Comparison of ENCODE assay signal across 28 mouse cellular contexts in genomic region chr14:101594001-101594400, GRCm38 (mm10). TPM values are rescaled to one million over a fixed set of nuclear protein-coding genes. Genes with fewer than 3 reads are reported as not detected.
DNase-seq lines count a peak whose midpoint lies in the region; ATAC-seq and TF ChIP-seq lines count a peak whose summit lies in the region.
"Had no signal": no experiment of that assay in that cellular context is flagged by ENCODE, and none has a peak within 500 bp of the region (broad histone marks: within the 10 kb centered on the region; RNA-seq: fewer than 3 reads in every experiment).

No protein-coding gene starts in this region.

- intact Hi-C loops in heart, postnatal 14 days (cut with DNase I), result no loop called here

- WGBS in stomach, embryonic 16.5 days, result 68% methylated on average over 5 of the region's 5 CpGs
- 67% methylated on average over 5 of the region's 5 CpGs for WGBS in stomach, postnatal 0 days
- WGBS in forebrain, embryonic 11.5 days, result 96% methylated on average over 5 of the region's 5 CpGs

- no peak overlapping the region for H3K4me2 ChIP-seq in stomach, embryonic 16.5 days (ENCODE audit: low read depth, low read length)
- no peak overlapping the region for H3K4me2 ChIP-seq in stomach, postnatal 0 days (replicated peaks; ENCODE audit: low read depth)
- no peak overlapping the region for H3K4me2 ChIP-seq in forebrain, embryonic 11.5 days (ENCODE audit: low read depth, low read length, severe bottlenecking)
- H3K4me2 ChIP-seq: embryonic facial prominence, embryonic 13.5 days; forebrain, embryonic 13.5 days; heart, embryonic 11.5 days; hindbrain, embryonic 13.5 days had no signal

- TF ChIP-seq EP300 in stomach, postnatal 0 days (optimal IDR thresholded peaks at IDR 0.05), result no peak

- no peak overlapping the region for H3K9ac ChIP-seq in stomach, embryonic 16.5 days (ENCODE audit: low read length)
- H3K9ac ChIP-seq in stomach, postnatal 0 days (ENCODE audit: low read length), result no peak overlapping the region
- no peak overlapping the region for H3K9ac ChIP-seq in forebrain, embryonic 11.5 days (ENCODE audit: low read length)
- H3K9ac ChIP-seq: embryonic facial prominence, embryonic 13.5 days; forebrain, embryonic 13.5 days; hindbrain, embryonic 13.5 days had no signal

- ATAC-seq in stomach, embryonic 16.5 days (ENCODE audit: insufficient read depth, low FRiP score), result peak; percentile 33; the same call in 1 of the 2 replicates
- ATAC-seq in stomach, postnatal 0 days (ENCODE audit: low FRiP score, low TSS enrichment), result no peak
- ATAC-seq in cerebellum, adult (ENCODE audit: insufficient number of reproducible peaks, low FRiP score, low TSS enrichment), result no peak
- ATAC-seq in forebrain, embryonic 11.5 days (replicated peaks; ENCODE audit: low FRiP score), result no peak
- ATAC-seq: forebrain, embryonic 13.5 days; forebrain, embryonic 16.5 days; hindbrain, postnatal 0 days had no signal

- no peaks in the 10 kb centered on the region for H3K36me3 ChIP-seq in stomach, embryonic 16.5 days (ENCODE audit: control insufficient read depth, insufficient read depth, low read length)
- H3K36me3 ChIP-seq in stomach, postnatal 0 days (ENCODE audit: control insufficient read depth, insufficient read depth, low read length), result no peaks in the 10 kb centered on the region
- no peaks in the 10 kb centered on the region for H3K36me3 ChIP-seq in forebrain, embryonic 11.5 days (ENCODE audit: control insufficient read depth, insufficient read depth, low read length)
- H3K36me3 ChIP-seq: embryonic facial prominence, embryonic 10.5 days; embryonic facial prominence, embryonic 13.5 days; G1E; hindbrain, embryonic 10.5 days; hindbrain, embryonic 13.5 days had no signal

- peak; percentile 55 for DNase-seq in heart, adult 11 months
- DNase-seq in heart, postnatal 14 days, result no peak
- DNase-seq in stomach, postnatal 0 days (ENCODE audit: low spot score), result no peak
- peak; percentile 12 for DNase-seq in induced T-regulatory cell, adult 2 months (ENCODE audit: low read depth)
- DNase-seq in thymus, postnatal 4 days, result no peak
- no peak for DNase-seq in forebrain, embryonic 11.5 days (ENCODE audit: low spot score)
- DNase-seq: adrenal gland, postnatal 25 days; cerebellum, adult 11-12 months; cerebellum, adult 8-10 months; cerebellum, postnatal 10 days; cerebellum, postnatal 36 days; embryo, embryonic 11 days; gastrocnemius, postnatal 10 days; gastrocnemius, postnatal 36 days; heart, postnatal 36 days had no signal

- no peak overlapping the region for H3K27ac ChIP-seq in stomach, embryonic 16.5 days (ENCODE audit: low read length)
- no peak overlapping the region for H3K27ac ChIP-seq in stomach, postnatal 0 days (replicated peaks)
- H3K27ac ChIP-seq in forebrain, embryonic 11.5 days (ENCODE audit: low read depth, low read length), result no peak overlapping the region
- H3K27ac ChIP-seq: embryonic facial prominence, embryonic 10.5 days; embryonic facial prominence, embryonic 13.5 days; forebrain, embryonic 13.5 days; hindbrain, embryonic 10.5 days; hindbrain, embryonic 13.5 days; hindbrain, postnatal 0 days had no signal

- H3K4me3 ChIP-seq in stomach, embryonic 16.5 days (replicated peaks; ENCODE audit: low read length), result no peak overlapping the region
- H3K4me3 ChIP-seq in stomach, postnatal 0 days (ENCODE audit: low read depth, low read length), result no peak overlapping the region
- no peak overlapping the region for H3K4me3 ChIP-seq in forebrain, embryonic 11.5 days (ENCODE audit: low read depth, low read length)
- H3K4me3 ChIP-seq: embryonic facial prominence, embryonic 10.5 days; embryonic facial prominence, embryonic 13.5 days; erythroblast, embryonic 14.5 days; forebrain, embryonic 13.5 days; hindbrain, embryonic 10.5 days; hindbrain, embryonic 13.5 days had no signal

- H3K9me3 ChIP-seq in stomach, embryonic 16.5 days (replicated peaks; ENCODE audit: control insufficient read depth, low read length), result no peaks in the 10 kb centered on the region
- no peaks in the 10 kb centered on the region for H3K9me3 ChIP-seq in stomach, postnatal 0 days (ENCODE audit: control insufficient read depth, low read length)
- H3K9me3 ChIP-seq in forebrain, embryonic 11.5 days (ENCODE audit: control insufficient read depth, low read length), result no peaks in the 10 kb centered on the region
- H3K9me3 ChIP-seq: embryonic facial prominence, embryonic 13.5 days; forebrain, embryonic 13.5 days; hindbrain, embryonic 10.5 days; hindbrain, embryonic 13.5 days had no signal

- H3K4me1 ChIP-seq in stomach, embryonic 16.5 days (ENCODE audit: control insufficient read depth, insufficient read depth, low read length), result no peaks in the 10 kb centered on the region
- H3K4me1 ChIP-seq in stomach, postnatal 0 days (replicated peaks; ENCODE audit: control insufficient read depth, insufficient read depth), result no peaks in the 10 kb centered on the region
- no peaks in the 10 kb centered on the region for H3K4me1 ChIP-seq in forebrain, embryonic 11.5 days (replicated peaks; ENCODE audit: control insufficient read depth, insufficient read depth, low read length)
- H3K4me1 ChIP-seq: embryonic facial prominence, embryonic 10.5 days; embryonic facial prominence, embryonic 13.5 days; forebrain, embryonic 13.5 days; hindbrain, embryonic 10.5 days; hindbrain, embryonic 13.5 days had no signal

- no peaks in the 10 kb centered on the region for H3K27me3 ChIP-seq in stomach, embryonic 16.5 days (ENCODE audit: control insufficient read depth, insufficient read depth, low read length)
- H3K27me3 ChIP-seq in stomach, postnatal 0 days (ENCODE audit: control insufficient read depth, insufficient read depth, low read length), result no peaks in the 10 kb centered on the region
- H3K27me3 ChIP-seq in forebrain, embryonic 11.5 days (ENCODE audit: control insufficient read depth, insufficient read depth, low read length), result no peaks in the 10 kb centered on the region
- H3K27me3 ChIP-seq: CH12.LX; embryonic facial prominence, embryonic 13.5 days; forebrain, embryonic 13.5 days; hindbrain, embryonic 13.5 days had no signal

- no peak for TF ChIP-seq CTCF in stomach, postnatal 0 days (IDR thresholded peaks at IDR 0.05; ENCODE audit: low read depth)

RNA-seq across cellular contexts. Expression of gene Tbc1d4, which starts 15.0 kb away (rescaled TPM):
- total RNA-seq in heart, postnatal 14 days (2021), result 10 to 100 TPM; 43.4 to 47.7 TPM
- 7.3 and 8.7 TPM in 2 replicates for polyA plus RNA-seq in stomach, embryonic 16.5 days (2015; fragmentation: Nextera tagmentation; extraction: Ambion mirVana)
- 3.9 and 4.4 TPM in 2 replicates for polyA plus RNA-seq in stomach, postnatal 0 days (2015; fragmentation: Nextera tagmentation; extraction: Ambion mirVana)
- 5.5 and 6.8 TPM in 2 replicates for polyA plus RNA-seq in forebrain, embryonic 11.5 days (2014; fragmentation: Nextera tagmentation; extraction: Ambion mirVana)
- polyA plus RNA-seq: G1E had no signal

RNA-seq across cellular contexts. Expression of gene Commd6, which starts 46.5 kb away (rescaled TPM):
- 10 to 100 TPM; 26.0 to 29.4 TPM for total RNA-seq in heart, postnatal 14 days (2021)
- polyA plus RNA-seq in stomach, embryonic 16.5 days (2015; fragmentation: Nextera tagmentation; extraction: Ambion mirVana), result 101 and 103 TPM in 2 replicates
- polyA plus RNA-seq in stomach, postnatal 0 days (2015; fragmentation: Nextera tagmentation; extraction: Ambion mirVana), result 112 and 113 TPM in 2 replicates
- 110 and 113 TPM in 2 replicates for polyA plus RNA-seq in forebrain, embryonic 11.5 days (2014; fragmentation: Nextera tagmentation; extraction: Ambion mirVana)

RNA-seq across cellular contexts. Expression of gene Uchl3, which starts 59.8 kb away (rescaled TPM):
- total RNA-seq in heart, postnatal 14 days (2021), result 10 to 100 TPM; 23.6 to 26.7 TPM
- polyA plus RNA-seq in stomach, embryonic 16.5 days (2015; fragmentation: Nextera tagmentation; extraction: Ambion mirVana), result 130 and 131 TPM in 2 replicates
- polyA plus RNA-seq in stomach, postnatal 0 days (2015; fragmentation: Nextera tagmentation; extraction: Ambion mirVana), result 187 and 189 TPM in 2 replicates
- 172 and 174 TPM in 2 replicates for polyA plus RNA-seq in forebrain, embryonic 11.5 days (2014; fragmentation: Nextera tagmentation; extraction: Ambion mirVana)

Comparison
In these comparisons a context has a peak if more than half of its experiments do, and no peak if none do; other contexts are left out.
1. DNase-seq: peak in heart, adult 11 months (single experiment) and induced T-regulatory cell, adult 2 months (single experiment); none in heart, postnatal 14 days (0 of 2), stomach, postnatal 0 days (single experiment), thymus, postnatal 4 days (single experiment) and forebrain, embryonic 11.5 days (single experiment).